Mouse (Mus musculus) embryonic fibroblast, embryonic 13.5 days (primary cell): ENCODE results near the gene Krt33b. TPM values are rescaled to one million over a fixed set of nuclear protein-coding genes. Genes with fewer than 3 reads are reported as not detected.

Experiments used
- H3K27ac ChIP-seq: 2 replicates; pipeline ENCODE4 v1.5.1; 2012; ENCODE audit warnings: low read length, control low read depth, inconsistent platforms; ENCODE audit not compliant: insufficient read depth
- H3K4me1 ChIP-seq: 2 replicates; pipeline ENCODE4 v1.6.1; 2011; ENCODE audit warnings: low read length; ENCODE audit not compliant: control insufficient read depth, insufficient read depth
- H3K4me3 ChIP-seq: 2 replicates; pipeline ENCODE4 v1.5.1; 2011; ENCODE audit warnings: mild to moderate bottlenecking, control low read depth, low read length; ENCODE audit not compliant: insufficient read depth
- CTCF ChIP-seq: IDR thresholded peaks from 2 replicates; pipeline ENCODE4 v1.5.1; 2011; ENCODE audit warnings: mild to moderate bottlenecking, control low read depth, low read length, moderate library complexity, borderline replicate concordance; ENCODE audit not compliant: insufficient read depth
- POLR2A ChIP-seq: IDR thresholded peaks from 2 replicates; pipeline ENCODE4 v1.6.1; 2011; ENCODE audit warnings: low read depth, mild to moderate bottlenecking, control low read depth, low read length, moderate library complexity
- polyA plus RNA-seq: library from polyadenylated mRNA; stranded (reverse); fragments of >200 nt; gene quantifications from 2 replicates; pipeline ENCODE4 v1.2.4, GENCODE M21; 2011; ENCODE audit warnings: low read depth; ENCODE audit not compliant: missing spikeins, insufficient read length

Krt33b gene
- not detected in 2 replicates for polyA plus RNA-seq

- Histone ChIP-seq H3K4me3 (no peak within 1 kb of the TSS), H3K27ac (no peak within 1 kb of the TSS), H3K4me1 (no peaks in the 10 kb centered on the region)
- no peak for TF ChIP-seq CTCF
- no peak for TF ChIP-seq POLR2A
These were observed at the start of gene Krt33b for GRCm38 (mm10) chr11:100029768-100030167. Krt33b (minus strand) TSS chr11:100029868.

DNA sequence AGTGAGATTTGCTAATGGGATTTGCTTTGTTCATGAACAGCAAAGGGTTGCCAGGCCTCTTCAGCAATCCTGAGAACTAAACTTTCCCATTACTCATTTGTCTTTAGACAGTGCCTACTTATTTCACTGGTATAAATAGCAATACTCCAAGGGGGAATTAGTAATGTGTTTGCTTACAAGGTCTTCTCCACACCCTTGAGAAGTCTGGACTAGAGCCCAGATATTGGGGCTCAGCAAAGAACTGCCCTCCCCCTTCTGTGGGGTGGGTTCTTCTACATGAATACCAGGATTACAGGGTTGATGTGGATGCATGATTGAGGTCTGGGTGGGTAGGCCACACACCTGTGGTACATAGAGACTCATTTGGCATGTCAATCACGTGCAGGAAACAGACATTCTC, 44.2 kb upstream of the Krt33b start:
- no peak overlapping the region for H3K27ac ChIP-seq
- no peak overlapping the region for H3K4me3 ChIP-seq
- no peaks in the 10 kb centered on the region for H3K4me1 ChIP-seq
- no peak for TF ChIP-seq POLR2A
- no peak for TF ChIP-seq CTCF

- Histone ChIP-seq H3K27ac (no peak overlapping the region), H3K4me3 (no peak overlapping the region), H3K4me1 (no peaks in the 10 kb centered on the region)
- no peak for TF ChIP-seq CTCF
- no peak for TF ChIP-seq POLR2A
These were observed 37.8 kb upstream of the Krt33b start for GRCm38 (mm10) chr11:100067293-100068036.

- Histone ChIP-seq H3K4me3 (no peak overlapping the region), H3K27ac (no peak overlapping the region), H3K4me1 (no peaks in the 10 kb centered on the region)
- TF ChIP-seq CTCF (no peak), POLR2A (no peak)
These were observed 36.8 kb upstream of the Krt33b start for GRCm38 (mm10) chr11:100066236-100067010.

DNA sequence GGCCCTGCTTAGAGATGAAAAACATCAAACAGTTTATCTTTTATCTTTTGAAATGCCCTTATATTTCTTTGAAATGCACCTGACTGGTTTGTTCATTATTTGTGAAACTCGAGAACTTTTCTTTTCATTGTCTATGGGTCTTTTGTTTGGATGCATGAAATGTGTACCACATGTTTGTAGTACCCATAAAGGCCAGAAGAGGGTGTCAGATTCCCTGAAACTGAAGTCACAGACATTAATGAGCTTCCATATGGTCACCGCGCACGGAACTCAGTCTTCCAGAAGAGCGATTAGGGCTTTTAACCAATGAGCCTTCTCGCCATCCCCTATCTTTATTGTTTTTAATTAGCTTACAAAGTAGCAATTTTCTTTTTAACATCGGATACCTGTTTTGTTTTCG, 29.2 kb upstream of the Krt33b start:
- TF ChIP-seq POLR2A (no peak), CTCF (no peak)
- no peak overlapping the region for H3K27ac ChIP-seq
- H3K4me3 ChIP-seq, result no peak overlapping the region
- H3K4me1 ChIP-seq, result peaks cover 11% of the 10 kb centered on the region

GRCm38 (mm10) chr11:100055686-100056655, 26.3 kb upstream of the Krt33b start:
- no peak for TF ChIP-seq CTCF
- TF ChIP-seq POLR2A, result no peak
- Histone ChIP-seq H3K4me3 (no peak overlapping the region), H3K27ac (peak overlapping the region; percentile 31; the same call in 1 of the 2 replicates), H3K4me1 (peaks cover 11% of the 10 kb centered on the region)

DNA sequence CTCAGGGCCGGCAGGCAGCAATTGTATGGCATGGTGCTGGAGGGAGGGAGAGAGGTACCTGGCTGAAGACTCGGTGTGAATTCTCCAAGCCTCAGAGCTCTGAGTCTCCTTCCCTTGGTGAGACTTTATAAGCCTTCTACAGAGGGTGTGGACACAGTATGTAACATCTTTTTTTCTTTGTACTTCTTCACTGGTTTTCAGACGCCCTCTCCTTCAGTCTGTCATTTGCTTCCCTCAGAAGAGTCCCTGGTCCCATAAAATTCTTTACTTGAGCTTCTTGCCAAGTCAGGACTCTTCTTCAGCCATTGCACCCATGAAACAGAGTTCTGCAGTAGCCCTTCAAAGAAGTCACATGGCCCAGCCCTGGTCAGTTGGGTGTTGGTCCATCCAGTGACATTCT, 20.8 kb upstream of the Krt33b start, which contains the start of gene Krt31:
Gene Krt31 (minus strand): TSS at position 101 of the 400 bp plus-strand sequence.
- no peak for TF ChIP-seq CTCF
- no peak for TF ChIP-seq POLR2A
- H3K4me1 ChIP-seq, result peaks cover 1% of the 10 kb centered on the region
- no peak within 1 kb of the TSS for H3K4me3 ChIP-seq
- no peak within 1 kb of the TSS for H3K27ac ChIP-seq

DNA sequence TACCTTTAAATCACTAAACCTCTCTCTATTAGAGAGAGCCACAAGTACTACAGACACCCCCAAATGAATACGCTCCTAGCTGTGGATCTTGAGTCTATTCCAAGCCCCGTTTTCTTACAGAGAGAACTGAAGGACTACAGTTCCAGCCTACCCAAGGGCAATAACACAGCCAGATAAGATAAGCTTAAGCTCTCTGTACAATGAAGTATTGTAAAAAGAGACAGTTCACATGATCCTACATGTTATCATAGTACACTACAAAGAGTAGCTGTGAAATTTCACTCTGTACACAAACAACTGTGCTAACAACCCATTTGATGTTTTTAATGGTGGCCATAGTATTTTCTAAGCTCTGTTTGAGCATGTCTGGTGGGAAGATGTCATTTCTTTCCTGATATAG, 17.5 kb upstream of the Krt33b start:
- Histone ChIP-seq H3K4me3 (no peak overlapping the region), H3K4me1 (no peaks in the 10 kb centered on the region), H3K27ac (no peak overlapping the region)
- no peak for TF ChIP-seq CTCF
- no peak for TF ChIP-seq POLR2A

- no peaks in the 10 kb centered on the region for H3K4me1 ChIP-seq
- TF ChIP-seq CTCF (no peak), POLR2A (no peak)
- no peak overlapping the region for H3K4me3 ChIP-seq
- H3K27ac ChIP-seq, result no peak overlapping the region
These were observed 16.7 kb upstream of the Krt33b start for GRCm38 (mm10) chr11:100046303-100046866.
